11 mouse cellular contexts compared by ENCODE assay signal in the genomic region with DNA sequence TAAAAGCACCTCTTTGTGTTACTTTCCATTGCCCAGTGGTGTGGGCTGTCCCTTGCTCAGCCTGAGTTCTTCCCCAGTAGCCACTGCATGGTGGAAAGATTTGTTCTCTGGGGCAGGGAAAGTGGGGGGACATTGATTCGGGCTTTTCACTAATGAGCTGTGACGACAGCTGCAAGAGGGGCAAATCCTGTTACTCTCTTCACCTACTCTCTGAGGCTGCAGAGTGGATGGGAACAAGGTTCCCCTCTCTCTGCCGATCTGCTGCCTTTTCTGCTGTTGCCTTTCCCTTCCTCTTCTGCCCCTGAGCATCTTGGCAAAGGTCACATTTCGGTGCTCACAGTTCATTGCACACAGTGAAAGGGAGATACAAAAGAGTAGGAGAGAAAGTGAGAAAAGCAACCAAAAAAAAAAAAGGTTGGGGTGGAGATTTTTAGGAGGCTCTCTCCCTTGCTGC. TPM values are rescaled to one million over a fixed set of nuclear protein-coding genes. Genes with fewer than 3 reads are reported as not detected.
DNase-seq lines count a peak whose midpoint lies in the region; ATAC-seq and TF ChIP-seq lines count a peak whose summit lies in the region.
"Had no signal": no experiment of that assay in that cellular context is flagged by ENCODE, and none has a peak within 500 bp of the region (broad histone marks: within the 10 kb centered on the region; RNA-seq: fewer than 3 reads in every experiment).

No protein-coding gene starts in this region.

- 6% methylated on average over 4 of the region's 4 CpGs for WGBS in kidney, postnatal 0 days
- 0% methylated on average over 4 of the region's 4 CpGs for WGBS in hindbrain, embryonic 12.5 days
- WGBS in neural tube, embryonic 12.5 days, result 0% methylated on average over 4 of the region's 4 CpGs

- no peak overlapping the region for H3K27ac ChIP-seq in kidney, postnatal 0 days
- H3K27ac ChIP-seq in hindbrain, embryonic 12.5 days, result peak overlapping the region; percentile 76
- H3K27ac ChIP-seq in neural tube, embryonic 12.5 days, result peak overlapping the region; percentile 42; the same call in 1 of the 2 replicates

- peak overlapping the region; percentile 13; the same call in 1 of the 2 replicates for H3K4me2 ChIP-seq in kidney, postnatal 0 days (ENCODE audit: low read length)
- H3K4me2 ChIP-seq in hindbrain, embryonic 12.5 days (replicated peaks), result peak overlapping the region; percentile 19; the same call in 1 of the 2 replicates
- peak overlapping the region; percentile 24; the same call in 1 of the 2 replicates for H3K4me2 ChIP-seq in neural tube, embryonic 12.5 days (replicated peaks)

- TF ChIP-seq CTCF in kidney, postnatal 0 days (IDR thresholded peaks at IDR 0.05; ENCODE audit: low read depth), result no peak

- no peaks in the 10 kb centered on the region for H3K36me3 ChIP-seq in kidney, postnatal 0 days (ENCODE audit: insufficient read depth, low read length)
- no peaks in the 10 kb centered on the region for H3K36me3 ChIP-seq in hindbrain, embryonic 12.5 days
- H3K36me3 ChIP-seq in neural tube, embryonic 12.5 days, result no peaks in the 10 kb centered on the region

- H3K9me3 ChIP-seq in kidney, postnatal 0 days (replicated peaks; ENCODE audit: low read length), result no peaks in the 10 kb centered on the region
- H3K9me3 ChIP-seq in hindbrain, embryonic 12.5 days (replicated peaks), result no peaks in the 10 kb centered on the region
- no peaks in the 10 kb centered on the region for H3K9me3 ChIP-seq in neural tube, embryonic 12.5 days

- no peak for ATAC-seq in kidney, postnatal 0 days (replicated peaks; ENCODE audit: low FRiP score, low read depth)
- ATAC-seq in hindbrain, embryonic 12.5 days (ENCODE audit: low FRiP score), result peak; percentile 76
- peak; percentile 86 for ATAC-seq in neural tube, embryonic 12.5 days (ENCODE audit: low FRiP score, low read depth)

- H3K9ac ChIP-seq in kidney, postnatal 0 days (ENCODE audit: low read depth, low read length), result no peak overlapping the region
- H3K9ac ChIP-seq in hindbrain, embryonic 12.5 days, result no peak overlapping the region
- H3K9ac ChIP-seq in neural tube, embryonic 12.5 days, result no peak overlapping the region

- no peaks in the 10 kb centered on the region for H3K27me3 ChIP-seq in kidney, postnatal 0 days (ENCODE audit: insufficient read depth, low read length)
- H3K27me3 ChIP-seq in hindbrain, embryonic 12.5 days, result no peaks in the 10 kb centered on the region
- H3K27me3 ChIP-seq in neural tube, embryonic 12.5 days (replicated peaks), result no peaks in the 10 kb centered on the region

- DNase-seq in kidney, postnatal 0 days (ENCODE audit: low spot score), result no peak
- no peak for DNase-seq in kidney, adult 8-10 months
- DNase-seq in embryo, embryonic 11.5 days (ENCODE audit: low read depth, low spot score), result peak; percentile 5
- no peak for DNase-seq in adrenal gland, postnatal 14 days
- DNase-seq in adipocyte (ENCODE audit: low spot score), result no peak
- no peak for DNase-seq in lung, postnatal 4 days
- DNase-seq: adrenal gland, postnatal 10 days; heart, postnatal 10 days; lung, postnatal 36 days had no signal

- H3K4me1 ChIP-seq in kidney, postnatal 0 days (replicated peaks; ENCODE audit: insufficient read depth, low read length), result no peaks in the 10 kb centered on the region
- H3K4me1 ChIP-seq in hindbrain, embryonic 12.5 days, result peaks cover 24% of the 10 kb centered on the region
- peaks cover 24% of the 10 kb centered on the region for H3K4me1 ChIP-seq in neural tube, embryonic 12.5 days

- no peak overlapping the region for H3K4me3 ChIP-seq in kidney, postnatal 0 days (replicated peaks; ENCODE audit: low read depth, low read length)
- no peak overlapping the region for H3K4me3 ChIP-seq in hindbrain, embryonic 12.5 days
- no peak overlapping the region for H3K4me3 ChIP-seq in neural tube, embryonic 12.5 days

RNA-seq across cellular contexts. Expression of a gene that starts 50.4 kb away (rescaled TPM):
- 3.3 and 3.6 TPM in 2 replicates for polyA plus RNA-seq in kidney, postnatal 0 days (2015; fragmentation: Nextera tagmentation; extraction: Ambion mirVana)
- polyA plus RNA-seq in hindbrain, embryonic 12.5 days (2016; fragmentation: Nextera tagmentation; extraction: Ambion mirVana), result 15.2 and 15.7 TPM in 2 replicates
- 17.8 and 17.9 TPM in 2 replicates for polyA plus RNA-seq in neural tube, embryonic 12.5 days (2016; fragmentation: Nextera tagmentation; extraction: Ambion mirVana)
- 16.3 and 20.4 TPM in 2 replicates for total RNA-seq in adrenal gland, postnatal 14 days (2021)

RNA-seq across cellular contexts. Expression of a gene that starts 56.8 kb away (rescaled TPM):
- polyA plus RNA-seq in kidney, postnatal 0 days (2015; fragmentation: Nextera tagmentation; extraction: Ambion mirVana), result 0.11 TPM in 1 of 2 replicates, not detected in the other
- polyA plus RNA-seq in hindbrain, embryonic 12.5 days (2016; fragmentation: Nextera tagmentation; extraction: Ambion mirVana), result 2.2 and 2.9 TPM in 2 replicates
- 3.6 and 3.7 TPM in 2 replicates for polyA plus RNA-seq in neural tube, embryonic 12.5 days (2016; fragmentation: Nextera tagmentation; extraction: Ambion mirVana)
- 0.22 and 0.49 TPM in 2 replicates for total RNA-seq in adrenal gland, postnatal 14 days (2021)
